Mouse (Mus musculus) kidney, postnatal 0 days (tissue): ENCODE data around the gene Tbx5. TPM values are rescaled to one million over a fixed set of nuclear protein-coding genes. Genes with fewer than 3 reads are reported as not detected.

Experiments used
- ATAC-seq: fragments of 200-750 bp; cut with Nextera tagmentation; replicated peaks from 2 replicates; pipeline ENCODE4 v1.8.0; 2017; ENCODE audit warnings: low read depth, moderate number of reproducible peaks, moderate TSS enrichment, moderate library complexity; ENCODE audit not compliant: low FRiP score
- DNase-seq: peaks from one replicate; pipeline ENCODE4 v3.0.0-alpha.2; 2016; ENCODE audit warnings: low spot score
- H3K27ac ChIP-seq: fragments of 300-500 bp; sonication (generic); 2 replicates; pipeline ENCODE4 v1.5.1; 2014; ENCODE audit warnings: mild to moderate bottlenecking
- H3K27me3 ChIP-seq: fragments of 300-500 bp; sonication (generic); 2 replicates; pipeline ENCODE4 v1.6.1; 2014; ENCODE audit warnings: low read length, mixed read lengths; ENCODE audit not compliant: insufficient read depth
- H3K36me3 ChIP-seq: fragments of 300-500 bp; sonication (generic); 2 replicates; pipeline ENCODE4 v1.6.1; 2014; ENCODE audit warnings: low read length, mixed read lengths; ENCODE audit not compliant: insufficient read depth
- H3K4me1 ChIP-seq: fragments of 300-500 bp; sonication (generic); replicated peaks from 2 replicates; pipeline ENCODE4 v1.6.1; 2014; ENCODE audit warnings: antibody characterized with exemption, low read length, mixed read lengths; ENCODE audit not compliant: insufficient read depth
- H3K4me2 ChIP-seq: fragments of 300-500 bp; sonication (generic); 2 replicates; pipeline ENCODE4 v1.6.1; 2014; ENCODE audit warnings: mild to moderate bottlenecking, low read length, moderate library complexity, mixed read lengths
- H3K4me3 ChIP-seq: fragments of 300-500 bp; sonication (generic); replicated peaks from 2 replicates; pipeline ENCODE4 v1.5.1; 2014; ENCODE audit warnings: low read depth, low read length
- H3K9ac ChIP-seq: fragments of 300-500 bp; sonication (generic); 2 replicates; pipeline ENCODE4 v1.6.1; 2014; ENCODE audit warnings: low read depth, low read length
- H3K9me3 ChIP-seq: fragments of 300-500 bp; sonication (generic); replicated peaks from 2 replicates; pipeline ENCODE4 v1.6.1; 2016; ENCODE audit warnings: low read length, inconsistent platforms, mixed read lengths
- CTCF ChIP-seq: IDR thresholded peaks from 2 replicates; pipeline ENCODE4 v1.5.1; 2016; ENCODE audit warnings: antibody characterized with exemption, low read depth, mild to moderate bottlenecking, moderate library complexity
- WGBS: fragments of 180-500 bp; shearing (Covaris S2); extraction: QIAGEN DNeasy Blood & Tissue Kit; methylation state at CpG from one replicate; pipeline ENCODE4 v1.1.7; 2014; 5-methylcytosine and 5-hydroxymethylcytosine counted together
- polyA plus RNA-seq: library from polyadenylated mRNA; unstranded; fragments of >200 nt; fragmentation: Nextera tagmentation; extraction: Ambion mirVana; gene quantifications from 2 replicates; pipeline ENCODE4 v1.2.1, GENCODE M21; 2015

Tbx5 gene
- polyA plus RNA-seq, 1 experiment from 2014 or later = not detected

DNA sequence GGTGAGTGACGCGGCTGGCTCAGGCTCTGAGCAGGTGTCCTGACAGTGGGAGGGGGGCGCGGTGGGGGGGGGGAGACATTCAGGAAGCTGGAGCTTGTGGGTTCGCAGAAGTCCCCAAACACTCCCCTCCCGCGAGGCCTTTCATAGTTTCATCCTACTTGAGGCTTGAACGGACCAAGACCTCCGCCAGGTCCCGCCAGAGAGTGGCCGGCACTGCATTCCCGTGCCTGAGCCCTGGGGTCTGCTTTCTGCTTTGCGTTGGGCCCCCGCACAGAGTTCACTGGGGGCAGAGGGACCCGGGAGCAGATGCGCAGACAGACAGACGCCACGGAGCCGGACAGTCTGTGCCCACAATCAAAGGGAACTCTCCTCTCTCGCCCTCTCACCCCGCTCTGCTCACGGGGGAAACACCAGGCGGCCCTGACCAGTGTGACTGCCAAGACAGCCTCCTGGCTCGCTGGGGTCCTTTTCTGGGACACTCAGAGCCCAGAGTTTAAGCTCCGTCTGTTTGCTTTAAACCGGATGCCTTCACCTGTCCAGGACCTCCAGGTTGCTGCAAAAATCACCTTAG lies 34.8 kb upstream of the Tbx5 start:
- no peak for TF ChIP-seq CTCF
- peaks cover 99% of the 10 kb centered on the region for H3K27me3 ChIP-seq
- no peak overlapping the region for H3K4me2 ChIP-seq
- no peak overlapping the region for H3K4me3 ChIP-seq
- 1% methylated on average over 26 of the region's 26 CpGs for WGBS
- H3K27ac ChIP-seq = no peak overlapping the region
- no peak for DNase-seq
- H3K4me1 ChIP-seq = no peaks in the 10 kb centered on the region
- no peak for ATAC-seq
- no peak overlapping the region for H3K9ac ChIP-seq
- H3K9me3 ChIP-seq = no peaks in the 10 kb centered on the region
- H3K36me3 ChIP-seq = no peaks in the 10 kb centered on the region

DNA sequence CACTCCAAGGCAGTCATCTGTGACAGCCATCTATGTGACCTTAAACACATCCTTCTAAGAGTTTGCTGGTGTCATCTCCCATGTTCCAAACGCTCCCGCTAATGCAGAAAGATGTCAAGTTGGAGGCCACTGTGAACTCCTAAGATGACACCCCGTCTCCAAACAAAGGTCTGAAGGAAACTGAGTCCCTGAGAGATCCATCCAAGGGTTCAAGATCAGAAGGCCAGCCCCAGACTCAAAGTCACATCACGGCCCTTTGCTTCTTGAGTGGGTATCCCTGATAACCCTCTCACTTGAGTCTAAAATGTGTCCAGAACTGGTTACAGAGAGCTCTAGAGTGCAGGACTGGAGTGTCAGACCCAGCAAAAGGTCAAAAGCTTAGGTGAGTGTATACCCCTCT lies 34.2 kb upstream of the Tbx5 start:
- Histone ChIP-seq H3K4me2 (no peak overlapping the region), H3K36me3 (no peaks in the 10 kb centered on the region), H3K9ac (no peak overlapping the region), H3K4me1 (no peaks in the 10 kb centered on the region), H3K27ac (no peak overlapping the region), H3K4me3 (no peak overlapping the region), H3K27me3 (peaks cover 99% of the 10 kb centered on the region), H3K9me3 (no peaks in the 10 kb centered on the region)
- WGBS = 10% methylated on average over 4 of the region's 4 CpGs
- ATAC-seq (no peak), DNase-seq (no peak)
- TF ChIP-seq CTCF = no peak

DNA sequence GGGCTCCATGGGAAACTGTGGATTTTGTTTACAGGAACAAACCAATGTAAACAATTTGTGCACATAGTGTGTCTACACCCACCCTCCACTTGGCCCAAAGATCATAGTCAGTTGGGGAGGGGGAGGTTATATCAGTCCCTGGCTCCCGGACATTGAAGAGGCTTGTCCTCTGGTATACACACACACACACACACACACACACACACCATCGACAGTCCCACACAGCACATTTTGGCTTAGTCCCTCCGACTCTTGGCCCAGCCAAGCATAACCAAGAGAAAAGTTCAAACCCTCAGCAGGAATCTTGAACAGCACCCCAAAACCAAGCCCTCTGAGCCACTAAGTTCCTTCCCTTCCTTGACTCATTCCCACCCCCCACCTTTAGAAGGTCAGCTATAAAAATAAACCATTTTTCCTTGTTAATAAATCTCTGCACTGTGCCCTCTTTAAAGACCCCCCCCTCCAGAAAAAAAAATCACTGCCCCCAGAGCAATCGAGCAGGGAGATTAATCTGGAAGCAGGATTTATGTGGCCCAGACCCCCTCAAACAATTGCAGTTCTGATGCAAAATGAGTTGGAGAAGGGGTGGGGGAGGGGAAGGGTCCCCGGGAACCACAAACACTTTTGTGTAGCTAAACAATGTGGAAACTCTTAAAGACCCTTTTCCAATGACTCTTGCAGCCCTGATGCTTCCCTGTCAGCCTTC lies 33.6 kb upstream of the Tbx5 start:
- Histone ChIP-seq H3K27me3 (peaks cover 99% of the 10 kb centered on the region), H3K4me2 (no peak overlapping the region), H3K4me1 (no peaks in the 10 kb centered on the region), H3K27ac (no peak overlapping the region), H3K9me3 (no peaks in the 10 kb centered on the region), H3K36me3 (no peaks in the 10 kb centered on the region), H3K4me3 (no peak overlapping the region), H3K9ac (no peak overlapping the region)
- DNase-seq (no peak), ATAC-seq (no peak)
- WGBS = 0% methylated on average over 5 of the region's 5 CpGs
- TF ChIP-seq CTCF = no peak

DNA sequence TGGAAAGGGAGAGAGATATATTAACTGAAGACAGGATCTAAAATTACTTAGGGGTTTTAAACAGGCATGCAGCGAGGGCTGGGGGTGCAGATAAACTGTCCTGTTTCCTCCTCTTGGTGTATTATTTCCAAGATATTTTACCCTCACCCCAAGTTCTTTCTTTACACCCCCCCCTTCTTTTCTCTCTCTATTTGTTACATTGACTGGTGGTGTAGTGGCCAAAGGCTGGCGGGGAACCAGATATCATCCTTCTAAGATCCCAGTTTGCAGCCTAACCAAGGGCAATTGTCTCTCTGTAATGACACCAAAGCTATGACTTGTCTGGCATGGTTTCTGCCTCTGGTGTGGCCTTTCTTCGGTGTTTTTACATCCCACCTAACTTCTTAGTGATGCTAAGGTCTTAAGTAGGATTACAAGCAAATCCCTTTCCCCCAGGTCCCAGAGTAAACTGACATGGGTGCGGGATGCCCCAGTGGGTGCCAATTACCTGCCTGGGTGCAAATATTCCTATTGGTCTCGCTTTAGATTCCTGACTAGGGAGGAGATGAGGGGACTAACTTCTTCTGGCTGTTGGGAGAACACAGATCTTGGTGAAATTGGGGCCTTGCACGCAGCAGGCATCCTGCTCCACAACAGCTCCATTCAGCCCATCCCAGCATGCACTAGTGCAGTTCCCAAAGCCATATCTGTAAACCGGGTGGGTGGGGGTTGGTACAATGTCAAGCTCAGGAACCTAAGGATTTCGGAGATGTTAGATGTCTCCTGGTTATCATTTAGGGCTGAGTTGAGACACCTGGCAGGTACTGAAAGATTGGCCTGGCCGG lies 32.8 kb upstream of the Tbx5 start:
- Histone ChIP-seq H3K9me3 (no peaks in the 10 kb centered on the region), H3K4me3 (no peak overlapping the region), H3K36me3 (no peaks in the 10 kb centered on the region), H3K9ac (no peak overlapping the region), H3K27ac (no peak overlapping the region), H3K4me2 (no peak overlapping the region), H3K27me3 (peaks cover 99% of the 10 kb centered on the region), H3K4me1 (no peaks in the 10 kb centered on the region)
- ATAC-seq = no peak
- TF ChIP-seq CTCF = no peak
- 4% methylated on average over 9 of the region's 9 CpGs for WGBS
- no peak for DNase-seq

DNA sequence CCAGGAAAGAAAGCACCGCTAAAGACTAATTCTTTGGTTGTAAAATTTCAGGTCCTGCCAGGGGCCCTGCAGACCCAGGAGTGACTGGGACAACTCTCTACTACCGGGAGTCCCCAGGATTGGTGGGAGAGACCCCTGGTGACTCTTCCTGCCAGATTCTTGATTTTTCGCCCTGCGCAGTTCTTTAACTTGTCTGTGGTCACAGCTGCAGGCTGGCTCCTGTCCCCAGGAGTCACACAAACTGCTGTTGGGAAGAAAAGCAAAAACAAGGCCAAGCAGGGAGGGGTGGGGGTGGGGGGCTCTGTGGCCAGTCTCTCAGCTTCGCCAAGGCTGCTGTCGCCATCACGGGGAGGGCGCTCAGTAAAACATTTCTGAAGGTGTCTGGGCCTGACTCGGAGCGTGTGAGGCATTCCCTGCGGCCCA lies 32.2 kb upstream of the Tbx5 start:
- H3K9ac ChIP-seq = no peak overlapping the region
- no peaks in the 10 kb centered on the region for H3K36me3 ChIP-seq
- no peak overlapping the region for H3K4me3 ChIP-seq
- no peak overlapping the region for H3K27ac ChIP-seq
- TF ChIP-seq CTCF = no peak
- no peaks in the 10 kb centered on the region for H3K9me3 ChIP-seq
- no peak for ATAC-seq
- H3K4me2 ChIP-seq = no peak overlapping the region
- DNase-seq = no peak
- H3K27me3 ChIP-seq = peaks cover 99% of the 10 kb centered on the region
- H3K4me1 ChIP-seq = no peaks in the 10 kb centered on the region
- WGBS = 6% methylated on average over 11 of the region's 11 CpGs

DNA sequence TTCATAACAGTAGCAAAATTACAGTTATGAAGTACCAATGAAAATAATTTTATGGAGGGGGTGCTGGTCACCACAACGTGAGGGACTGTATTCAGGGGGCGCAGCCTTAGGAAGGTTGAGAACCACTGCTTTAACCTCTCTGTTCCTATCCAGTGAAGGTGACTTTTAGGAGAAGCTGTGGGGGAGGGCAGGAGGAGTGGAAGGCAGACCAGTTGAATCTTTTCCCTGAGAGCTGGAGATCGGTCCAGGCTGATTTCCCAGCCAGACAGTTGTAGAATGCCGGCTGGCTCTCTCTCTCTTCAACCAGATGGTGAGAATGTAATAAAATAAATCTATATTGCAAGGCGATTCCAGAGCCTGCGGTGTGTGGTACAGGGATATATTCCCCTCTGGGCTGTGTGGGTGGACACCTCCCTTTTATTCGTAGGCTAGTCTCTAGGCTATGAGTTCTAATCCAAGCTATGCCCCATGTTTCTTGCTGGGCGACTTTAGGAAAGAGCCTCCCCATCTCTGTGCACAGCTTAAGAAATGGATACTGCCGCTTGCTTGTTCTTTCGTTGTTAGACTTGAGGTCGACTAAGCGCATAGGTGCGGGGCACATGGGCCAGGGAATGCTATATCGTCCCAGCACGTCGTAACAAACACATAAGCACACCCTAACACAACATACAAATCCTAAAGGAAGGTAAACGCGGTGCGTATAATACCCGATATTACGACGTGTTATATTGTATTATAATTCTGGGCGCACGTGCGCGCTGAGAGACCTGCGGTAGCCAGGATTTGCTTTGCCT lies 29.7 kb upstream of the Tbx5 start:
- Histone ChIP-seq H3K4me1 (no peaks in the 10 kb centered on the region), H3K4me3 (no peak overlapping the region), H3K36me3 (no peaks in the 10 kb centered on the region), H3K27me3 (peaks cover 99% of the 10 kb centered on the region), H3K27ac (no peak overlapping the region), H3K9ac (no peak overlapping the region), H3K4me2 (no peak overlapping the region), H3K9me3 (no peaks in the 10 kb centered on the region)
- no peak for TF ChIP-seq CTCF
- ATAC-seq (no peak), DNase-seq (no peak)
- WGBS = 1% methylated on average over 27 of the region's 27 CpGs
